Mouse (Mus musculus) heart, adult 2 months (tissue): ENCODE results near the gene Msmb.

Source experiments
- CTCF ChIP-seq: fragments of 200-600 bp; IDR thresholded peaks from 2 replicates; pipeline ENCODE4 v1.8.1; 2022; ENCODE audit warnings: antibody characterized with exemption, mild to moderate bottlenecking, moderate library complexity
- EP300 ChIP-seq: fragments of 200-500 bp; IDR thresholded peaks from 2 replicates; pipeline ENCODE4 v1.6.1; 2011; ENCODE audit warnings: low read depth, low read length, control low read depth; ENCODE audit not compliant: insufficient read depth
- POLR2A ChIP-seq: fragments of 200-500 bp; IDR thresholded peaks from 2 replicates; pipeline ENCODE4 v1.6.1; 2011; ENCODE audit warnings: mild to moderate bottlenecking, low read depth, low read length, control low read depth; ENCODE audit not compliant: insufficient read depth

DNA sequence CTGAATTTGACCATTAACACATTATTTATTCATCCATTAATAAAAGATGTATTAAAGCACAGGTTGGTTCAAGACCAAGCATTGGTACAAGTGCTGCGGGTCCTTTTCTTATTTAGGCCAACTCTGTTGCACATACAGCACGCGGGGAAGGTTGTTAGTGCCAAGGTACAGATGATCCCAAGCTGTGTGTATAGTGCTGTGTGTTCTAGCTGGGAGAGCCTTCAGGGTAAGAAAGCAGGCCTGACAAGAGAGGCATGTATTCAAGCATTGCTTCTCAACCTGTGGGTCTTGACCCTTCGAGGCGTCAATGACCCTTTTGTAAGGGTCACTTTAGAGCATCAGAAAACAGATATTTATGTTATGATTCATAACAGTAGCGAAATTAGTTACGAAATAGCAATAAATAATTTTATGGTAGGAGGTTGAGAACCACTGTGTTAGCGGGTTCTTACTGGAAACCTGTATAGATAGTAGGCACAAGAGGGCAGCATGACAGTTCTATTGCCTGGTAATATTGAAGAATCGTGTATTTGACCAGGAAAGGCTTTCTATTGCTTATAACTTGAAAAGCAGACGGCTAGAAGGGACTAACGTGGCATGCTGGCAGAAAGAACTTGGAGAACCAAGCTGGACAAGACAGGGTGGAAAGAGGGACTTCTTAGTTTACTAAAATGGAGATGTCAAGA, 21.5 kb downstream of the Msmb start:
- TF ChIP-seq POLR2A (no peak), CTCF (no peak), EP300 (no peak)
